Mouse (Mus musculus): Measurements from ENCODE around the gene Rps23. TPM values are rescaled to one million over a fixed set of nuclear protein-coding genes. Genes with fewer than 3 reads are reported as not detected.

Rps23 gene
- total and polyA plus RNA-seq, 2 experiments from 2014 or later, result 146 to 170 TPM

DNA sequence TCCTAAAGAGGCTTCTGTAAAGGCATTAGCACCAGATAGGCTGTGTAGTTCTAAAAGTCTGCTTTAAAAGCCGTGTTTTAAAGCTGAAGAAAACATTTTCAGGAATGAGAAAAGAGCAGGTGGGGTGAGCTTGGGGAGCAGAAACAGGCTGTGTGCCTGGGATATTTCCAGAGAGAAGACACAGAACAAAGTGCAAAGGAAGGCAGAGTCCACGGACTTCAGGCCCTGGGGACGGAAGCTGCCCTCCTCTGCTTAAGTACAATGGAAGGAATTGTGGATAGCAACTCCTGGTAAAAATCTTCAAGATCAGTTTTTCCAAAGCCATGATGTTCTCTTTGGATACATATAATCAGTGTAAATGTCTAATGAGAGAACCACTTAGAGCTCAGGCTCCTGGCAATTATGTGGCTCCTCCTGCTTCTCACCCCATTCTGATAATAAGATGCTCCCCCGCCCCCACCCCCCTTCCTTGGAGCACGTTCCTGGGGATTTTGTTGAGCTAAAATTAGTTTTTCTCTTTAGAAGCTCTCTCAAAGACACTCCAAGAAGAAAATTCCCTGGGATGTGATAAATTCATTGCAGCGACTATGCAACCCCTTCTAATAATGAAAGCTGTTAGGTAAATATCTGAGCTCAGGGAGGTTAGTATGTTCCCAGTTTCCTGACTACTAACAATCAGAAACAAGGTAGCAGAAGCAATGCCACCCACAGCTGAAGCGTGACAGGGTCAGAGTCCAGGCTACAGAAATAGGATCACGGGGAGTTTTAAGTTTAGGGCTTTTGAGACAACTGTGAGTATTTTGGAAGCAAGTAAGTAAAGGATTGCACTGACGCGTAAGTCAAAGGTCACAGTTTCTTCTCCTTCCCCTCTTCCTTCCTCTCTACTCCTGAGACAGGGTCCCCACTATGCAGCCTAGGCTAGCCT lies 40.3 kb downstream of the Rps23 start:
- H3K9me3 ChIP-seq (ENCODE audit: low read length), result no peaks in the 10 kb centered on the region
- H3K27ac ChIP-seq, result no peak overlapping the region
- no peak overlapping the region for H3K4me2 ChIP-seq (ENCODE audit: low read depth, low read length)
- DNase-seq (ENCODE audit: low spot score) (no peak), ATAC-seq (no peak)
- WGBS, result 70% methylated on average over 10 of the region's 10 CpGs
- no peaks in the 10 kb centered on the region for H3K27me3 ChIP-seq (ENCODE audit: insufficient read depth, low read length)
- no peaks in the 10 kb centered on the region for H3K4me1 ChIP-seq (ENCODE audit: insufficient read depth, low read length)
- TF ChIP-seq CTCF (IDR thresholded peaks at IDR 0.05; ENCODE audit: low read depth), result no peak
- H3K9ac ChIP-seq (replicated peaks; ENCODE audit: low read length), result no peak overlapping the region
- H3K4me3 ChIP-seq (ENCODE audit: low read length), result no peak overlapping the region
- H3K36me3 ChIP-seq (ENCODE audit: insufficient read depth, low read length), result no peaks in the 10 kb centered on the region

DNA sequence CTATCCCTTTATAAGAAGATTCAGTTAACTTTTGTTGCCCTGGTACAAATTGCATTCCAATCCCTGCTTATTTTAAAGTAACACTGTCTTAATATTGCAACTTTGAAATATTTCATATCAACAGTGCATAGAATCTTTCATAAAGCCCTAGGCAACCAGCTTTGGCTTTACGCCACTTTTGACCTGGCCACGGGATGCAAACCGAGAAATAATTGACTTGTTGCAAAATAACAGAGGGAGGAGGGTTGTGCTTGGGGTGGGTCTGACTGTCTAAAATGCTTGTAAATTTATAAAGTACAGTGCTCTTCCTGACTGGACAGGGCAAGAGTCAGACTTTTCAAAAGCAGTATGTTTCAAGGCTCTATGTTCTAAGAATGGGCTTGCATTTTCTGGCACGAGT lies 41.8 kb downstream of the Rps23 start:
- no peak for TF ChIP-seq CTCF (IDR thresholded peaks at IDR 0.05; ENCODE audit: low read depth)

DNA sequence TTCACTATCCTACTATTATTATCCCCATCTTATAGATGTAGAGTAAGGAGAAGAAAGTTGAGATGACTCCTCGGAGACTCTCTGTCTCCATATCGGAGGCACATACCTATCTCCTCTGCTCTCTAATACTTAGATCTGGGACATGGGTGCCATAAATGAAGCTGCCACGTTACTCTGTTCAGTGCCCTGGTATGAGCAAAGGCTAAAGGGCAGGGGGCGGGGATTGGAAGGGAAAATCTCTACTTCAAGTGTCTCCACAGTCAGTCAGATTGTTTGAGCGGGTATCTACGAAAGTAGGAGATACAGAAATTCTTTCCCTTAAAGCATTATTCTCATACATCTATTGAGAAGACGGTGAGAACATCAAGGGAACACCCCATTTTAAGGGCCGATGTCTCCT lies 43.2 kb downstream of the Rps23 start:
- Histone ChIP-seq H3K4me1 (ENCODE audit: insufficient read depth, low read length) (no peaks in the 10 kb centered on the region), H3K9ac (replicated peaks; ENCODE audit: low read length) (no peak overlapping the region), H3K36me3 (ENCODE audit: insufficient read depth, low read length) (no peaks in the 10 kb centered on the region), H3K4me2 (ENCODE audit: low read depth, low read length) (no peak overlapping the region), H3K4me3 (ENCODE audit: low read length) (no peak overlapping the region), H3K9me3 (ENCODE audit: low read length) (no peaks in the 10 kb centered on the region), H3K27ac (no peak overlapping the region), H3K27me3 (ENCODE audit: insufficient read depth, low read length) (no peaks in the 10 kb centered on the region)
- 85% methylated on average over 8 of the region's 8 CpGs for WGBS
- no peak for TF ChIP-seq CTCF (IDR thresholded peaks at IDR 0.05; ENCODE audit: low read depth)
- DNase-seq (ENCODE audit: low spot score) (no peak), ATAC-seq (no peak)

More for the DNA sequence above, 41.8 kb downstream of the Rps23 start:
- Histone ChIP-seq H3K27ac (no peak overlapping the region), H3K4me1 (ENCODE audit: insufficient read depth, low read length) (no peaks in the 10 kb centered on the region), H3K4me2 (ENCODE audit: low read depth, low read length) (no peak overlapping the region), H3K9me3 (ENCODE audit: low read length) (no peaks in the 10 kb centered on the region), H3K9ac (replicated peaks; ENCODE audit: low read length) (no peak overlapping the region), H3K27me3 (ENCODE audit: insufficient read depth, low read length) (no peaks in the 10 kb centered on the region), H3K36me3 (ENCODE audit: insufficient read depth, low read length) (no peaks in the 10 kb centered on the region), H3K4me3 (ENCODE audit: low read length) (no peak overlapping the region)
- ATAC-seq (no peak), DNase-seq (ENCODE audit: low spot score) (no peak)
- WGBS, result 42% methylated on average over 4 of the region's 4 CpGs

DNA sequence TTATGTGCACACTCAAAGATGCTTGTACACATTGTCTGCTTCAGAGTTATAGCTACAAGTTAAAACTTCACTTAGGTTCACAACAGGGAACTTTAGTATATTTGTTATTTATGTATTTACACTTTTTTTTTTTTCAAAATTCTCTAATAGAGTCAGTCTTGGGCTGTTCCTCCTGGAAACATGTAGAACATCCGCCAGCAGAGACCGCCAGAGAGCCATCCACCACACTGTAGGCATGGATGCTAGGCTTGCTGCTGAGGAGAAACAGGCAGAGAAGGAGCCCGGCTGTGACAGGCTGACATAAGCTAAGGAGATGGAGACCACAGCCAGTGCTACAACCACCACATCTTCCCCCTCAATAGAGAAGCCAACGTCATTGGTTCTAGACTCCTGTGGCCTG lies 44.7 kb downstream of the Rps23 start:
- DNase-seq (ENCODE audit: low spot score) (peak; percentile 91), ATAC-seq (peak; percentile 94)
- no peak overlapping the region for H3K4me2 ChIP-seq (ENCODE audit: low read depth, low read length)
- no peak overlapping the region for H3K9ac ChIP-seq (replicated peaks; ENCODE audit: low read length)
- H3K36me3 ChIP-seq (ENCODE audit: insufficient read depth, low read length), result no peaks in the 10 kb centered on the region
- H3K4me1 ChIP-seq (ENCODE audit: insufficient read depth, low read length), result no peaks in the 10 kb centered on the region
- WGBS, result 2% methylated on average over 4 of the region's 4 CpGs
- H3K27ac ChIP-seq, result no peak overlapping the region
- no peaks in the 10 kb centered on the region for H3K9me3 ChIP-seq (ENCODE audit: low read length)
- no peaks in the 10 kb centered on the region for H3K27me3 ChIP-seq (ENCODE audit: insufficient read depth, low read length)
- peak; percentile 90 for TF ChIP-seq CTCF (IDR thresholded peaks at IDR 0.05; ENCODE audit: low read depth)
- H3K4me3 ChIP-seq (ENCODE audit: low read length), result no peak overlapping the region

DNA sequence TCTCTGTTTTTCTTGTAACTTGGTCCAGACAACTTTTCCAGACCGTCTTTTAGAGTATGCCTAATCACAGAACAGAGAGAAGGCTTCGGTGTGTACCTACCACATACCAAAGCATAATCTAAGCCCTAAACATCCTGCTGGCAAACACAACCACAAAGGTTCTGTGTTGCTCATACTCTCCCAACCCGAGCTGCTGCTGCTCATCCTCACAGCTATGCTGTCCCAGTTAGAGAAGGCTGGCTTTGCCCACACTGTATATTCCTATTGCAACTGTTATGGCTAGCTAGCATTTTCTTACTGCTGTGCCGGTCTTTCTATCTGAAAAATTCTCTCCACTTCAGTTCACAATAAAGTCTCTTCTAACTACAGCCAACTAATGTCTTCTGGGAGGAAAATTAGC lies 46.2 kb downstream of the Rps23 start:
- Histone ChIP-seq H3K4me2 (ENCODE audit: low read depth, low read length) (no peak overlapping the region), H3K9ac (replicated peaks; ENCODE audit: low read length) (no peak overlapping the region), H3K9me3 (ENCODE audit: low read length) (no peaks in the 10 kb centered on the region), H3K27ac (no peak overlapping the region), H3K27me3 (ENCODE audit: insufficient read depth, low read length) (no peaks in the 10 kb centered on the region), H3K36me3 (ENCODE audit: insufficient read depth, low read length) (no peaks in the 10 kb centered on the region), H3K4me3 (ENCODE audit: low read length) (no peak overlapping the region), H3K4me1 (ENCODE audit: insufficient read depth, low read length) (peaks cover 4% of the 10 kb centered on the region; the same call in 1 of the 2 replicates)
- DNase-seq (ENCODE audit: low spot score) (no peak), ATAC-seq (no peak)
- TF ChIP-seq CTCF (IDR thresholded peaks at IDR 0.05; ENCODE audit: low read depth), result no peak
- WGBS, result 77% methylated on average over 4 of the region's 4 CpGs

DNA sequence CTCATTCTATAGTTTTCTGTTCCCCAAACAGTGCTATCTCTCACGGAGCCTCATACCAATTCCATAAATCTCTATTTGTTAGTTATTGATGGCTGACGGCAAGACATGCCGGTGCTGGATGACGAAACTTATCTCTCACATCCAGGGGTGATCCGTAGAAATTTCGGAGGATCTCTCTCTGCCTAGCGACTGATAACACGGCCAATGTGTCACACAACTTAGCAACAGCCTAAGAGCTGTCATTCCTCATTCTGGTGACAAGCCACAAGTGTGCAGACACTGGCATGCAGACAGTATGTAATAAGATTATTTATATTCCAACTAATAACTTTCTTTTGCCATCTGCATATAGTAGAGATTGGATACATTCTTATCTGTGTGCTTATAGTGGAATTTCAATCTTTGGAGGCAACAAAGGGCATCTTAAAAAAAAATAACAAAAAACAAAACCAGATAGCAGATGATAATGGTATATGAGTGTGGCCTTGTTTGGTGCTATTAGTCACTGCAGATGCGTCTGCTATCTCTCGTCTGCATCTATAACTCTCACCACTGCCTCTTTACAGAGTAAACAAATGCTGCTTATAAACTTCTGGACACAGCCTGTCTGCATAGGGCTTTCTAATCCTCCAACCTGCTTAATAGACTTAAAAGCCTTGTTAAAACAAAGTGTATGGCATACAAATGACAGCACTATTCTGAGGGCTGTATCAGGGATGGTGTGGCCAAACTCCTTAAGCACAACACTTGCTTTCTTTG lies 47.7 kb downstream of the Rps23 start:
- WGBS, result 81% methylated on average over 10 of the region's 10 CpGs
- no peak overlapping the region for H3K9ac ChIP-seq (replicated peaks; ENCODE audit: low read length)
- TF ChIP-seq CTCF (IDR thresholded peaks at IDR 0.05; ENCODE audit: low read depth), result no peak

More for the DNA sequence above, 47.7 kb downstream of the Rps23 start:
- no peak overlapping the region for H3K4me3 ChIP-seq (ENCODE audit: low read length)
- H3K9me3 ChIP-seq (ENCODE audit: low read length), result no peaks in the 10 kb centered on the region
- DNase-seq (ENCODE audit: low spot score), result no peak
- no peaks in the 10 kb centered on the region for H3K27me3 ChIP-seq (ENCODE audit: insufficient read depth, low read length)
- no peak overlapping the region for H3K27ac ChIP-seq
- ATAC-seq, result no peak
- H3K4me1 ChIP-seq (ENCODE audit: insufficient read depth, low read length), result peaks cover 4% of the 10 kb centered on the region; the same call in 1 of the 2 replicates
- H3K4me2 ChIP-seq (ENCODE audit: low read depth, low read length), result no peak overlapping the region
- H3K36me3 ChIP-seq (ENCODE audit: insufficient read depth, low read length), result no peaks in the 10 kb centered on the region

All from hindbrain, postnatal 0 days (tissue).